Mouse (Mus musculus) bone marrow macrophage, adult 2 months (primary cell): ENCODE results near the gene Lrrc56.

Experiments used
- CTCF ChIP-seq: IDR thresholded peaks from 2 replicates; pipeline ENCODE4 v1.5.1; 2012; ENCODE audit warnings: low read depth, mild to moderate bottlenecking, low read length, moderate library complexity
- POLR2A ChIP-seq: IDR thresholded peaks from 2 replicates; pipeline ENCODE4 v1.6.1; 2012; ENCODE audit warnings: mild to moderate bottlenecking, low read depth, low read length, borderline replicate concordance

DNA sequence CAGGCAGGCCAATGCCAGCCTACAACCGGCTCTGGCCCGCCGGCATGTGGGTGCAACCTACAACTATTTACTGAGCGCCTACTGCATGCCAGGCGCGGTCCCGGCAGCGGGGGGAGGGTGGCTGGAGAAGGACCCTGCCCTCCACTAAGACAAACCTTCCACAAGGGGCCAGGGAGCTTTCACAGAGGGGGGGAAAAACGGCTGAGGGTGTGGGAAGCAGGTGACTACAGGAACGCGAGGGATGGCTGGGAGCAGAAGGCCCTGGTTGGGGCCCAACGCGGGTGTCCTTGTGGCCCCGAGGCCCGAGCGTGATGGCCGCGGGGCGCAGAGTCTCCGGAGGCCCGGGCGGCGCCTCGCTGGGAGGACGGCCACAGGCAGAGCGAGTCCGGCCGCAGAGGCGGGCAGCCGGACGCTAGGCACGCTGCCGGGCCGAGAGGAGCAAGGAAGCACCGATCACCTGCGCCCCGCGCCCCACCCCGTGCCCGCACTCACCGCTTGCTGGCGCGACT lies 555 bp upstream of the Lrrc56 start:
- TF ChIP-seq CTCF = no peak
- TF ChIP-seq POLR2A = no peak
